Mouse (Mus musculus) cerebellum, adult 2 months (tissue): ENCODE data around the gene 1700092M07Rik.

ENCODE experiments used
- CTCF ChIP-seq: fragments of 200-500 bp; IDR thresholded peaks from 2 replicates; pipeline ENCODE4 v1.5.1; 2011; ENCODE audit warnings: low read depth, mild to moderate bottlenecking, control low read depth, low read length, moderate library complexity, borderline replicate concordance; ENCODE audit not compliant: insufficient read depth
- POLR2A ChIP-seq: fragments of 200-500 bp; IDR thresholded peaks from 2 replicates; pipeline ENCODE4 v1.6.1; 2011; ENCODE audit warnings: low read length, control low read depth, borderline replicate concordance; ENCODE audit not compliant: insufficient read depth

- TF ChIP-seq POLR2A: no peak
- TF ChIP-seq CTCF: no peak
These were observed 30.5 kb upstream of the 1700092M07Rik start for GRCm38 (mm10) chr19:8710057-8710456.
